Mouse (Mus musculus) Muller cell, postnatal 12 days (primary cell): Measurements from ENCODE around the gene Fbxl3.

Experiments
- DNase-seq: peaks from one replicate; pipeline ENCODE4 v3.0.0-alpha.2; 2015; ENCODE audit errors: inconsistent ontology term

Gene Fbxl3

GRCm38 (mm10) chr14:103046677-103047076, 52.7 kb downstream of the Fbxl3 start, which contains the start of gene Acod1:
Acod1 (plus strand) TSS chr14:103046977.
- no peak for DNase-seq

GRCm38 (mm10) chr14:103037016-103037415, 62.4 kb downstream of the Fbxl3 start:
- DNase-seq = no peak

- DNase-seq = no peak
Measured at GRCm38 (mm10) chr14:103034076-103034475, 65.3 kb downstream of the Fbxl3 start.

- no peak for DNase-seq
Measured at GRCm38 (mm10) chr14:103033271-103033823, 66.0 kb downstream of the Fbxl3 start.
